Mouse (Mus musculus) adrenal gland, postnatal 14 days (tissue): Measurements from ENCODE around the gene Nat9. TPM values are rescaled to one million over a fixed set of nuclear protein-coding genes. Genes with fewer than 3 reads are reported as not detected.

Experiments used
- DNase-seq: peaks from one replicate; pipeline ENCODE4 v3.0.0; 2021; ENCODE audit warnings: mixed read lengths
- total RNA-seq: library from RNA; stranded (reverse); gene quantifications from 2 replicates; pipeline ENCODE4 v1.2.3, GENCODE M21; 2021

Gene Nat9
- total RNA-seq, 1 experiment from 2014 or later = 26.4 TPM

DNA sequence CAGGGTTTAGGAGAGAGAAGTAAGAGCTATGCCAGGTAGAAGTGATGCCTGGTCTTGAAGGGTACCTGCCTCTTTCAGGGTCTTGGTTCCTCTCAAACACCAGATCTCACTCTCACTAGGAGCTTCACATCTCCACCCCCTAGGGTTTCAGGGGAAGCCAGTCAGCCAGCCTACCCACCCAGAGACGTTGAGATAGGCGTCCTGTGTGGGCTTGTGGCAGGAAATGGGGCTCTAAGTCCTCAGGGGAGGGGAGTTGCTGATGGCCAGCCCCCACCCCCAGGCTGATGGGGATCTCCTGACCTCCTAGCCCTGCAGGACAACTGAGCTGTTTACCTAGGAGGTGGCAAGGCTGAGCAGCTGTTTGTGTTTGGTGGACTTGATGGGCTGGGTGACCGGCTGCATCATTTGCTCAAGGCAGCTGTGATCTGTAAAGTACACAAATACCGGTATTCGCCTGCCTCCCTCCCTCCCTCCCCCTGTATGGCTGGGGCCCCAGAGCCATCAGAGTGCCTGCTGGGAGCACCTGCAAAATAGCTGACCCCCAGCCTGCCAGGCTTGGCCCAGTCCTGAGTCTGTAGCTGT, 32.5 kb downstream of the Nat9 start:
- no peak for DNase-seq

DNA sequence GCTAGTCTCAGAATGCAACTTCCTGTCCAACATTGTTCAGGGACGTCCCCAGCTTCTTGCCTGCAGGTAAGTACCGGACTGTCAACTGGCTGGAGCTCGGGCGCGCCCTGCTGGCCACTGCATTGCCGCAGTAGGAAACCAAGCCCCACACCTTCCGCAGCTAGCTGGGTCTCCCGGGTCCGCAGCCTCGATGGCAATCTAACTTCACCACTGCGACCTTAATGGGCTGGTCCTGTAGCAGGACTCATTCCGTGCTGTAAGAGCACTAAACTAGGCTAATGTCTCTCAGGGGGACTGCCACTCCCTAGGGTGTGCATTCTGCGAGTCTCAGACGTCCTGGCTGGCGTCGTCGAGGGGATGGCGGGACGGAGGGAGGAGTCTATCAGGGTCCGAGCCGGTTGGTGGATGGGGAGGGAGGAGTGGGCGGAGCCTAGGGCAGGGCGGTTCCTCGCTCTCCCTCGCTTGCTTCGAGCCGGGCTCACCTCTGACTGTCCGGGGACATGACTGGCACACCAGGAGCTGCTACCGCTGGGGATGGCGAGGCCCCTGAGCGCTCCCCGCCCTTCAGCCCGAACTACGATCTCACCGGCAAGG, 33.9 kb downstream of the Nat9 start:
- DNase-seq = peak; percentile 87

DNA sequence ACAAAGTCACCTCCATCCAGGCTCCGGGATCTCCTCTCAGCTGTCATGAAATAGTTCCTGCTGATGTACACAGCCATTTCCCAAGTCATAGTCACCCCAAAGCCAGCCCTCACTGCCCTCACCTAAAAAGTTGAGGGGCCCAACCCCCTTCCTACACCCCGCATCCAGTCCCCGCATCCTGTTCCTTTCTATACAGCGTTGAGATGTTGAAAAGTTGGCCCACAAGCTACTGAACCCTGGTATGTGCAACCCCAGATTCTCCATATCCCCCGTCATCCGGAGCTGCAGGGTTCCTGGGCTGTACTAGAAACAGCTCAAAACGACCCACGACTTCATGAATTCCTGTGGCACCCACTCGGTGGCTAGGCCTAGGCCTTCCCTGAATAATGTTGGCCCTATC, 34.6 kb downstream of the Nat9 start:
- no peak for DNase-seq

DNA sequence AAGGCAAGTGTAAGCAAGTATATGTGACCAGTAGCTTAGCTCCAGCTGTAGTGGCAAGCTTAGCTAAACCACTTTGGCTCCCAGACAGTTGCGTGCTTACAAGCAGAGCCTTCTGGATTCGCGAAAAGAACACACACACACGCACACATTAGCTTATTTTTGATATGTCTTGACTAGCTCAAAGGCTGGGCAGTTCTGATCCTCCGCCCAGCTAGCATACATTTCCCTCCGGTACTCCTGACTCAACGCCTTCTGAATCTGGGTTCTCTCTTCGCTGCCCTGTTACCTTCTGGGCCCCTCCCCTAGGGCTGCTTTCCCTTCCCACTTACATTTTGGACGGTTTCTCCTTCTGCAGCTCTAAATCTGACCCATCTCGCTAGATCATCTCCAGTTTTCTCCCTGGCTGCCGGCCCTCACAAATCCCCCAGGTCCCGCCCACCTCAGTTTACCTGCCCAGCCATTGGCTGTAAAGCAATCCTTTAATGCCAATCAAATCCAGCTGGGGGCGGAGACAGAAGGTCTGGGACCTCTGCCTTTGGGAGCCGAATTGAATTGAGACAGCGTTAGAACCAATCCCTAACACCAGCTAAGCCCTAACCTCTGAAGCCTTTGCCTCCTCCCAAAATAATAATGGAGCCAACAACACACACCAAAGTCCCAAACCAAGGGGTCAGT, 35.8 kb downstream of the Nat9 start:
- DNase-seq = peak; percentile 84

DNA sequence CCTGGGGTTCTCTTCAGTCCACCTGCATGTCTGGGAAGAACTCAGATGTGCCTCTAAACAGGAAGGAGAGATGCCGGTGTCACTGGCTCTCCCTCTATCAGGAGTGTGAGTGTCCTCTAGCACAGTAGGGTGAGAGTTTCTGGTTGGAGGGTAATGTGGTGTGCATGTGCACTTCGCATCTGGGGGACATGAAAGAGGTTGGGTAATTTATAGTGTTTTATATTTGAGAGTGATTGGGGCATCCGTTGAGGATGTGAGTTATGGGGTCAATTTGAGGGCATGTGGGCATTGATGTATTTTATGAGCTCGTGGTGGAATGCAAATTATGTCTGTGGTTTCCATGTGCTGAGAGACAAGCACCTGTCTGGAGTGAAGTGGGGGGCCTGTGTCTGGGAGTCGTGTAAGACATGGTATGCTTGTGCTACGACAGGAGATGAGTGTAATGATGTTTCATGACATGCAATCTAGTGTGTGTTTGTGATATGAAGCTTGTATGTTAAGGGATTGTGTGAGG, 36.9 kb downstream of the Nat9 start:
- DNase-seq = no peak

DNA sequence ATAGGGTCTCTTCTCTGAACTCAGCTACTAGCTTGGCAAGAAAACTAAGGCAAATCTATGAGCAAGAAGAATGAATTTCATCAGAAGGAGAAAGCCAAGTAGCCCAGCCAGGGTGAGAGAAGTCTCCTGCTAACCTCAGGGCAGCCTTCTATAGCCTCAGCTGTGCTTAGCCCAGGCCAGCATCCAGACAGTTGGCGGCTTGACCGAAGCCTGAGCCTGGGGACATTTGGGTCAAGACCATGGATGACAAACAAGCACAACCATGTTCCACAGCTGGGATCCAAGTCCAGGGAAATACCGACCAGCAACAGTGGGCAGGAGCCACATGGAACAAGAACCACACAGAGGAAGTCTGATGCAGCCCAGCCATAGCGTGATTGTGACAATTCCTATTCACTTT, 39.8 kb downstream of the Nat9 start:
- DNase-seq = no peak

DNA sequence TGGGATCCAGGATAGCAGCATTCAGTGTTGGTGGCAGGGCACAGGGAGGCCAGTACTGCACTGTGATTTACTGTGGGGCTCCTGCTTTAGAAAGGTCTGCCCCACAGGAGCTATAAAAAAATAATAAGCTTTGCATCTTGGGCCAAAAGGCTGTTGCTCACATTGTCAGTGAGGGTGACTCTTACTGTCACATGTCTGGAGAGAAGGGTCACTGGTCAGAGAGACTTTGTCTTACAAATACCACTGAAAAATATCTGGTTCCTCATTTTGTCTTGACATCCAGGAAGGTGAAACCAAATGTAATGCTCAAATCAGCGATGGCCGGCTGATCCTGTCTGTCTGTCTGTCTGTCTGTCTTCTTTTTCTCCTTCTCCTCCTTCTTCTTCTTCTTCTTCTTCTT, 45.7 kb downstream of the Nat9 start:
- DNase-seq = no peak

DNA sequence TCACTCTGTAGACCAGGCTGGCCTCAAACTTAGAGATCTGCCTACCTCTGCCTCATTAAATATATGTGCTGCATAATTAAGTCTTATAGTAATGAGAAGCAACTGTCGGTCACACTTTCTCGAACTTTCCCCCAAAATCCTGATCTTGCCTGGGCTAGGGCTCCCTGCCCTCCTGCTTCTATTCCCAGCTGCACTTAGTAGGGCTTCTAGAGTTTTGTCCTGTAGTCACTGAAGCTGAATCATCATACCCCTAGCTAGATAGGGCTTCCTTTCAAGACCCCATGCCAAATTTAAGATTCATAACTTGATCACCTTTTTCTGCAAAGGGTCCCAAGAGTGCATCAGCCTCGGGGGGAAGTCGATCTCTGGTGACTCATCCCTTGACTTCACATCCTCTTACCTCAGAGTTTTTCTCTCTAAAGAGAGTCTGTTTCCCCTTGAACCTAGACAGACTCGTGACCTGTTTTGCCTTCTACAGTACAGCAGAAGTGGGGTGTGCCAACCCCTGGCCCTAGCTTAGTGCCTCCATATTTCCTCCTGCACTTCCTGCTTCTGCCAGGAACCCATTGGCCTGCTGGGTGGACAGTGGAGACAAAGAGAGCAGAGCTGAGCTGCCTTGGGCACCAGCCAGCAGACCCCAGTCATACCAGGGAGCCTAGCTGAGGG, 48.9 kb downstream of the Nat9 start:
- DNase-seq = no peak

DNA sequence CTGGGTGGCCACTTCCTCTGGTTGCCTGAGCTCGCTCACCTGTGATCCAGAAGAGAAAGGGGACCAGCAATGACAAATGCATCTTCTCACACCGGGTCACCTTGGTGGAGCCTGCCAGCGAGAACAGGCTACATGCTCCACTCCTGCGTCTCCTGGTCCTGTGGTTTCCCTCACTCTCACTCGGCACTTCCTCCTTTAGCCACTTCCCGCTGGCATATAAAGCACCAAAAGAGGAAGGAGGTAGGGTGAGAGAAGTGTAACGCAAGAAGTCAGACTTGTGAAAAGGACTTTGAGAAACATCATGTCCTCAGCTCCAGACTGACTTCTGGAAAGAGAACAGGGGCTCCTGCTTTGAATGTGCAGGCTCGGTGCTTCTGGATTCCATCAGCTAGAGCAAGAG, 53.9 kb downstream of the Nat9 start, which contains the start of gene Cd300lf:
Gene Cd300lf, minus strand, starts transcription at position 193 of the 400 bp plus-strand sequence.
- no peak for DNase-seq

Other genes with a start within 250 kb of the Nat9 start
- gene Cd300c, start 218.7 kb downstream of the Nat9 start, total RNA-seq = 0.83 TPM in 1 of 2 replicates, not detected in the other
- gene Cd300ld, start 197.9 kb downstream of the Nat9 start, total RNA-seq = 0.34 and 0.78 TPM in 2 replicates
- 0.93 and 3.7 TPM in 2 replicates for gene Cd300c2, start 186.0 kb downstream of the Nat9 start, total RNA-seq
- gene Cd300ld2, start 171.7 kb downstream of the Nat9 start, total RNA-seq = not detected in 2 replicates
- 0.79 TPM in 1 of 2 replicates, not detected in the other for gene Cd300ld4, start 160.8 kb downstream of the Nat9 start, total RNA-seq
- gene Cd300ld5, start 150.1 kb downstream of the Nat9 start, total RNA-seq = 4.0 and 5.3 TPM in 2 replicates
- 3.3 TPM in 1 of 2 replicates, not detected in the other for gene Cd300ld3, start 139.4 kb downstream of the Nat9 start, total RNA-seq
- 0.30 and 0.63 TPM in 2 replicates for gene Cd300e, start 125.7 kb downstream of the Nat9 start, total RNA-seq
- 1.9 and 3.3 TPM in 2 replicates for gene Rab37, start 96.4 kb downstream of the Nat9 start, total RNA-seq
- gene Cd300lf, start 53.9 kb downstream of the Nat9 start, total RNA-seq = 0.52 and 1.4 TPM in 2 replicates
- gene Slc9a3r1, start 24.5 kb downstream of the Nat9 start, total RNA-seq = 23.0 and 24.3 TPM in 2 replicates
- 9.0 and 15.7 TPM in 2 replicates for gene Tmem104, start 372 bp downstream of the Nat9 start, total RNA-seq
- gene Grin2c, start 79.4 kb upstream of the Nat9 start, total RNA-seq = 0.90 and 0.96 TPM in 2 replicates
- 592 and 605 TPM in 2 replicates for gene Fdxr, start 89.2 kb upstream of the Nat9 start, total RNA-seq
- 18.4 and 21.2 TPM in 2 replicates for gene Fads6, start 109.8 kb upstream of the Nat9 start, total RNA-seq
- gene Otop2, start 119.3 kb upstream of the Nat9 start, total RNA-seq = not detected in 2 replicates
- 0.33 and 0.38 TPM in 2 replicates for gene Ush1g, start 134.2 kb upstream of the Nat9 start, total RNA-seq
- gene Otop3, start 146.9 kb upstream of the Nat9 start, total RNA-seq = not detected in 2 replicates
- 20.3 and 27.4 TPM in 2 replicates for gene Hid1, start 179.9 kb upstream of the Nat9 start, total RNA-seq
- gene Cdr2l, start 194.1 kb upstream of the Nat9 start, total RNA-seq = 61.5 and 66.2 TPM in 2 replicates
- 136 and 146 TPM in 2 replicates for gene Mrpl58, start 215.9 kb upstream of the Nat9 start, total RNA-seq
- 857 and 919 TPM in 2 replicates for gene Atp5h, start 232.1 kb upstream of the Nat9 start, total RNA-seq
- gene Kctd2, start 232.3 kb upstream of the Nat9 start, total RNA-seq = 39.1 and 45.2 TPM in 2 replicates